Mouse (Mus musculus): ENCODE data around the gene Cpa1.

DNA sequence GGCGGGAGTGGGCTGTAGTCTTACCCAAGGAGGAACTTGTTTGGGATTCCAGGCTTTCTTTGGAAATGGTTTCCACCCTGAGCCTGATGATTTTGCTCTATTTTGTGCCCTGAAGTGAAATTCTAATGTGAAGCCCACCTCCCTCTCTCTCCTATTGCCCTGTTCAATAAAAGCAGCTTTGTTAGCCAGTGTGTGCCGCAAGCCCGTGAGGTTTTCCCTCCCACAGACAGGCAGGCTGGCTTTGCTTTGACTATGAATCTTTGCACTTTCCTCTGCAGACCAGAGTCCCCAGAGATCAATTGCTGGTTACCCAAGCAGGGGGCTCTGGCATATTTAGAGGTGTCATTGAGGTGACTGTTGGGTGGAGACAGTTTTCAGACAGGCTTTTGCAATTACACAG, 5.4 kb downstream of the Cpa1 start:
- TF ChIP-seq NELFE (IDR thresholded peaks at IDR 0.05; ENCODE audit: low read depth, low read length) (no peak), CTCF (IDR thresholded peaks at IDR 0.05 in 2 of 3, conservative IDR thresholded peaks at IDR 0.05 in 1 of 3; ENCODE audit: control insufficient read depth in 1 of 3, insufficient read depth in 1 of 3, low read depth in 2 of 3, low read length in 3 of 3, poor library complexity in 1 of 3, severe bottlenecking in 1 of 3) (no peak), MAFK (IDR thresholded peaks at IDR 0.05; ENCODE audit: borderline replicate concordance, low read depth, low read length) (no peak), POLR2A (IDR thresholded peaks at IDR 0.05; ENCODE audit: control insufficient read depth in 1 of 2, insufficient read depth in 1 of 2, low read depth in 1 of 2, low read length in 2 of 2, poor library complexity in 1 of 2) (no peak), MYC (IDR thresholded peaks at IDR 0.05; ENCODE audit: low read depth, low read length) (no peak), SIN3A (IDR thresholded peaks at IDR 0.05; ENCODE audit: low read length) (no peak), JUND (IDR thresholded peaks at IDR 0.05; ENCODE audit: low read depth, low read length) (no peak), ETS1 (IDR thresholded peaks at IDR 0.05; ENCODE audit: low read depth, low read length) (no peak), TCF12 (IDR thresholded peaks at IDR 0.05; ENCODE audit: low read depth, low read length) (no peak), CHD1 (IDR thresholded peaks at IDR 0.05; ENCODE audit: low read depth, low read length) (no peak)
